Mouse (Mus musculus) T-helper 17 cell (primary cell): ENCODE data around the gene Ifna1.
"Not testable (repeated sequence)": the region's sequence is repeated elsewhere in the genome, so short reads cannot be mapped to it uniquely, and the experiment has no call there.

Experiments
- in situ Hi-C, 2 experiments: fragments of 300-600 bp; cut with MboI, MseI; formaldehyde crosslinking; loops; 1 replicate in 1 of 2; 2 replicates in 1 of 2; pipeline ENCODE4 v1.15.1; 2025; ENCODE audit warnings: high pct_unique_total_duplicates in 2 of 2

The Ifna1 gene

DNA sequence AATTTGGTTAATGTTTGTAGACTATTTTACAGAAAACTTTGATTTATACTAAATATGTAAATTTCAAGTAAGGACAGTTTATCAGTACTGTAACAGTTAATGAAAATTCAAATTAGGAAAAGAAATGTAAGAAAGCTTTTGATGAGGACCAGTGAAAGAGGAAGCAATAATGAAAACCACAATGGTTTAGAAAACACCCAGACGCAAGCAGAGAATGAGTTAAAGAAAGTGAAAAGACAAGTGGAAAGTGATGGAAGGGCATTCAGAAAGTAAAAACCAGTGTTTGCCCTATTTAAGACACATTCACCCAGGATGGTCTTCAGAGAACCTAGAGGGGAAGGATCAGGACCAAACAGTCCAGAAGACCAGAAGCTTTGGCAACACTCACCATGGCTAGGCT lies at the start of gene Ifna1:
Gene Ifna1, plus strand, starts transcription at position 390 of the 400 bp plus-strand sequence.
- in situ Hi-C loops: no loop called here

DNA sequence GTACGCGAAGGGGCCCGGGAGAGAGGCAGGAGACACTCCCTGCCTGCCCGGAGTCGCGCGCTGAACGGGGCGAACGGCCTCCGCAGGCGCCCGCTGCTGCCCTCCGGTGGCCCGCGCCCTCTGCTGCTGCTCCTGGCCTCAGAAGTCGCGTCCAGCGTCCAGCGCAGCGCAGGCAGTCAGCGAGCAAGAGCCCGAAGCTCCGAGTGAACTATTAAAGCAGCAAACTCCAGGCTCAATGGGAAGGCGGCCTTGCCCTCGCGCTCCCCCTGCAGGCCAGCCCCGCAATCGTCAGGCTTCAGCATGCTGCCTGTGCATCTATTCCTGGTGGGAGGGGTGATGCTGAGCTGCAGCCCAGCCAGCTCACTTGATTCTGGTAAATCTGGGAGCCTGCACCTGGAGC lies 46.9 kb upstream of the Ifna1 start, which contains the start of gene Gm13287:
Gene Gm13287, plus strand, starts transcription at position 301 of the 400 bp plus-strand sequence.
- in situ Hi-C loops: loop anchor here in 1 of 2 experiments (5.0 to 25.0 kb wide), 2 partner anchors 66 to 1916 kb away; no protein-coding TSS in a partner anchor

DNA sequence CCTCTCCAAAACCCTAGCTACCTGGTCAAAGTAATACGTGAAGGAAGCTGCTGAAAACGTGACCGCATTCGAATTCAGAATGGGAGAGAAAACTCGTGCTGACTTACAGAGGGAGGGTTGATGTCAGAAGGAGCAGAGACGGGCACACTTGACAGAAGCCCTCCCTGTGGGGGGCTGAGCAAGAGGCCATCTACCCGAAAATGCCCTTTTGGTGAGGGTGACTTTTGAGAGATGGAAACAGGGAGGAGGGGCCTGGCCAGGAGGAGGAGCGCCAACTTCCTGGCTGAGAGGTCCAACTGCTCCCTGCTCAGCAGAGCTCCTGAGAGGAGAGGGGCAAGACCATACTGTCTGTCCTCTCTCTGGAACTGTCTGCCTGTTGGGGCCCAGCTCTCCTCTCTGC lies 44.7 kb upstream of the Ifna1 start, which contains the start of gene Gm13288:
Gene Gm13288, plus strand, starts transcription at position 301 of the 400 bp plus-strand sequence.
- in situ Hi-C loops: loop anchor here in 1 of 2 experiments (5.0 to 25.0 kb wide), 2 partner anchors 33 to 1918 kb away; partner anchors contain the start of gene Gm13290

DNA sequence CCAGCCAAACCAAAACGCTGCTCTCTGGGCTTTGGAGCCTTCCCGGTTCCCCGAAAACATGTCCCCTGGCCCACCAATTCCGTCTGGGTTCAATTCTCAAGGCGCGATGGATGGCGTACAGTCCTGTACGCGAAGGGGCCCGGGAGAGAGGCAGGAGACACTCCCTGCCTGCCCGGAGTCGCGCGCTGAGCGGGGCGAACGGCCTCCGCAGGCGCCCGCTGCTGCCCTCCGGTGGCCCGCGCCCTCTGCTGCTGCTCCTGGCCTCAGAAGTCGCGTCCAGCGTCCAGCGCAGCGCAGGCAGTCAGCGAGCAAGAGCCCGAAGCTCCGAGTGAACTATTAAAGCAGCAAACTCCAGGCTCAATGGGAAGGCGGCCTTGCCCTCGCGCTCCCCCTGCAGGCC lies 44.1 kb upstream of the Ifna1 start:
- in situ Hi-C loops: loop anchor here in 1 of 2 experiments (5.0 to 25.0 kb wide), 2 partner anchors 33 to 1918 kb away; partner anchors contain the start of gene Gm13290

DNA sequence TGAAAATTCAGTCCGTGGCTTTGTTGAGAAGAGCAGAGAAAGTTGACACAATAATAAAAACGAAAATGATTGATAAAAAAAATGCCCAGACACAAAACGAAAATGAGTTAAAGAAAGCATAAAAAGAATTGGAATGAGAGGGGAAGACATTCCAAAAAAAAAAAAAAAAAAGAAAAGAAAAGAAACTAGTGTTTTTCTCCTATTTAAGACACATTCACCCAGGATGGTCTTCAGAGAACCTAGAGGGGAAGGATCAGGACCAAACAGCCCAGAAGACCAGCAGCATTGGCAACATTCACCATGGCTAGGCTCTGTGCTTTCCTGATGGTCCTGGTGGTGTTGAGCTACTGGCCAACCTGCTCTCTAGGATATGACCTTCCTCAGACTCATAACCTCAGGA lies 34.0 kb upstream of the Ifna1 start, which contains the start of gene Ifna7:
Gene Ifna7, plus strand, starts transcription at position 301 of the 400 bp plus-strand sequence.
- in situ Hi-C loops: loop anchor here in 1 of 2 experiments (25.0 kb wide), 1 partner anchor 1929 kb away; no protein-coding TSS in a partner anchor

DNA sequence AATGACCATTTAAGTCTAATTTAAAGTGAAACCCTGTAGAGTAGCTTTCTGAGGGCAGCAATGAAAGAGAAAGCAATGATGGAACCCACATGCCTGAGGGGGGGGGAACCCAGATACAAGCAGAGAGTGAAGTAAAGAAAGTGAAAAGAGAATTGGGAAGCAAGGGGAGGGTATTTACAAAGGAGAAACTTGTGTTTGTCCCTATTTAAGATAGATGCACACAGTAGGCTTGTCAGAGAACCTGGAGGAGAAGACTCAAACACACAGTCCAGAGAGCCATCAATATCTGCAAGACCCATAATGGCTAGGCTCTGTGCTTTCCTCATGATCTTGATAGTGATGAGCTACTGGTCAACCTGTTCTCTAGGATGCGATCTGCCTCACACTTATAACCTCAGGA lies 30.2 kb upstream of the Ifna1 start, which contains the start of gene Ifna11:
Gene Ifna11, plus strand, starts transcription at position 301 of the 400 bp plus-strand sequence.
- in situ Hi-C loops: loop anchor here in 1 of 2 experiments (25.0 kb wide), 1 partner anchor 1932 kb away; no protein-coding TSS in a partner anchor

DNA sequence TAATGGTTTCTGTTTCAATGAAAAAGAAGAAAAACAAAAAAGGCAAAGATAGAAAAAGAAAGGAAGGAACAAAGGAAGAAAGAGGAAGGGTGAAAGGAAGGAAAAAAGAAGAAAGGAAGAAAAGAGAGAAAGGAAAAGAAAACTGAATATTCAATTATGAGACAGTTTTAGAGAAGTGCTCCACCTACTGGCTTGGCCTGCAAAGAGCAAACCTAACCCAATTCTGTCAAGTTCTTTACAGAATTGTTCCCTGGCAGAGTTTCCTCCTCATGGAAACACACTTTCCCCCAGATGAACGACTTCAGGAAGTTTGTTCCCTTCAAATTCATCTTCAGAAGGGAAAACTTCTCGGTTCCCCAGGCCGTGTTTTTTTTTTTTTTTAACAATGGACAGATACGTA lies 26.9 kb upstream of the Ifna1 start:
- in situ Hi-C loops: loop anchor here in 1 of 2 experiments (25.0 kb wide), 1 partner anchor 1936 kb away; no protein-coding TSS in a partner anchor

DNA sequence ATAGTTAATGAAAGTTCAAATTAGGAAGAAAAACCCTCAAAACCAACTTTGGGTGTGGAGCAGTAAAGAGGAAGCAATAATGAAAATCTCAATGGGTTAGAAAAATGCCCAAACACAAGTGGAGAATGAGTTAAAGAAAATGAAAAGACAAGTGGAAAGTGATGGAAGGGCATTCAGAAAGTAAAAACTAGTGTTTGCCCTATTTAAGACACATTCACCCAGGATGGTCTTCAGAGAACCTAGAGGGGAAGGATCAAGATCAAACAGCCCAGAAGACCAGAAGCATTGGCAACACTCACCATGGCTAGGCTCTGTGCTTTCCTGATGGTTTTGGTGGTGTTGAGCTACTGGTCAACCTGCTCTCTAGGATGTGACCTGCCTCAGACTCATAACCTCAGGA lies 22.8 kb upstream of the Ifna1 start, which contains the start of gene Ifna6:
Gene Ifna6, plus strand, starts transcription at position 301 of the 400 bp plus-strand sequence.
- in situ Hi-C loops: not testable (repeated sequence)

DNA sequence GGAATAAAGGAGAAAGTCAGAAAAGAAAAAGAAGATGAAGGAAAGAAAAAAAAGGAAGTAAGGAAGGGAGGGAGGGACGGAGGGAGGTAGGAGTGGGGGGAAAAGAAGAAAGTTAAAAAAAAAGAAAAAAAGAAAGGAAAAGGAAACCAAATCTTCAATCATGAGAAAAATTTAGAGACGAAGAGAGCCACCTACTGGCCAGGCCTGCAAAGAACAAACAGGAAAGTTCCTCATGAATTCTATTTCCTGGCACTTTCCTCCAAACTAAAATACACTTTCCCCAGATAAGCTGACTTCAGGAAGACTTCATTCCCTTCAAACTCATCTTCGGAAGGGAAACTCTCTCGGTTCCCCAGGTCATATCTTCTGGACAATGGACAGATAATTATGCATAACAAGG lies 19.4 kb upstream of the Ifna1 start:
- in situ Hi-C loops: no loop called here

DNA sequence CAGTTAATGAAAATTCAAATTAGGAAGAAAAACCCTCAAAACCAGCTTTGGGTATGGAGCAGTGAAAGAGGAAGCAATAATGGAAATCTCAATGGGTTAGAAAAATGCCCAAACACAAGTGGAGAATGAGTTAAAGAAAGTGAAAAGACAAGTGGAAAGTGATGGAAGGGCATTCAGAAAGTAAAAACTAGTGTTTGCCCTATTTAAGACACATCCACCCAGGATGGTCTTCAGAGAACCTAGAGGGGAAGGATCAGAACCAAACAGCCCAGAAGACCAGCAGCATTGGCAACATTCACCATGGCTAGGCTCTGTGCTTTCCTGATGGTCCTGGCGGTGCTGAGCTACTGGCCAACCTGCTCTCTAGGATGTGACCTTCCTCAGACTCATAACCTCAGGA lies 14.7 kb upstream of the Ifna1 start, which contains the start of gene Ifna5:
Gene Ifna5, plus strand, starts transcription at position 301 of the 400 bp plus-strand sequence.
- in situ Hi-C loops: not testable (repeated sequence)

DNA sequence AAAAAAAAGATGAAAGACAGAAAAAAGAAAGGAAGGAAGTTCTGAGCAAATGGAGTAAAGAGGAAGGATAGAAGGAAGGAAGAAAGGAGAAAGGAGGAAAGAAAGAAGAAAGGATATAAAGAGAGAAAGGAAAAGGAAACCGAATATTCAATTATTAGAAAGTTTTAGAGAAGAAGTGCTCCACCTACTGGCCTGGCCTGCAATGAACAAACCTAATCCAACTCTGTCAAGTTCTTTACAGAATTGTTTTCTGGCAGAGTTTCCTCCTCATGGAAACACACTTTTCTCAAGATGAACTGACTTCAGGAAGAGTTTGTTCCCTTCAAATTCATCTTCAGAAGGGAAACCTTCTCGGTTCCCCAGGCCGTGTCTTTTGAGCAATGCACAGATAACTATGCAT lies 11.1 kb upstream of the Ifna1 start:
- in situ Hi-C loops: no loop called here

DNA sequence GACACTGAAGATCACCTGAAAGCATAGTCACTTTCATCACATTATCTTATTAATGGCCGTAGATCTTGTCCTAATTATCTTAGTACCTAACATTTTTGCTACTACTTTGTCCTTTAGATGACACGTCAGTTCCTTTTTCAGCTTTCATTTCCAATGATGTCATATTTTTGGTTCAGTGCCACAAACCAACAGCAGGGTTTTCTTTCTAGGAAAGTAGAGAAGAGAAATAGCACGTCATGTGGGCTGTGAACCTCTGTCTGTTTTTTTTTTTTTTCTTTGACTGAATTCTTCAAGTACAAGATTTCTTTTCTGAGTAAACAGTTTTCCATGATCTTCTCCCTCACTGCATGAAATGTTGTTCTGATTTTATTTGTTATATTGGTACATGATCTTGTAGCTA lies 9.8 kb upstream of the Ifna1 start:
- in situ Hi-C loops: no loop called here

DNA sequence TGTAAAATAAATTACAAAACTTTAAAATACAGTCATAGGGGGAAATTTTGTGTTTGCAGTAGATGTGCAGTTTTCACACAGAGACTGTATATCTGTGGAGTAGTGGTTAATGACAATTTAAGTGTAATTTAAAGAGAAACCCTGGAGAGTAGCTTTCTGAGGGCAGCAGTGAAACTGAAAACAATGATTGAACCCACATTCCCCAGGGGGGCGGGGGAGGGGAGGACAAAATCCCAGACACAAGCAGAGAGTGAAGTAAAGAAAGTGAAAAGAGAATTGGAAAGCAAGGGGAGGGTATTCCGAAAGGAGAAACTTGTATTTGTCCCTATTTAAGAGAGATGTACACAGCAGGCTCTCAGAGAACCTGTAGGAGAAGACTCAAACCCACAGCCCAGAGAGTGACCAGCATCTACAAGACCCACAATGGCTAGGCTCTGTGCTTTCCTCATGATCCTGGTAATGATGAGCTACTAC lies 8.4 kb upstream of the Ifna1 start, which contains the start of gene Ifna4:
Gene Ifna4, plus strand, starts transcription at position 424 of the 474 bp plus-strand sequence.
- in situ Hi-C loops: no loop called here

DNA sequence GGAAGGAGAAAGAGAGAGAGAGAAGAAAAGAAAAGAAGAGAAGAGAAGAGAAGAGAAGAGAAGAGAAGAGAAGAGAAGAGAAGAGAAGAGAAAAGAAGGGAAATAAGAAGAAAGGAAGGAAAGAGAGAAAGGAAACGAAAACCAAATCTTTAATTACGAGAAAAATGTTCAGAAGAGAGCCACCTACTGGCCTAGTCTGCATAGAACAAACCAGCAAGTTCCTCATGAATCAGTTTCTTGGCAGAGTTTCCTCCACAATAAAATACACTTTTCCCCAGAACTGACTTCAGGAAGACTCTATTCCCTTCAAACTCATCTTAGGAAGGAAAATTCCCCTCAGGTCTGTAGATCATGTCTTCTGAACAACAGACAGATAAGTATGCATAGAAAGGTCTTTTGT lies 4.6 kb upstream of the Ifna1 start:
- in situ Hi-C loops: no loop called here

DNA sequence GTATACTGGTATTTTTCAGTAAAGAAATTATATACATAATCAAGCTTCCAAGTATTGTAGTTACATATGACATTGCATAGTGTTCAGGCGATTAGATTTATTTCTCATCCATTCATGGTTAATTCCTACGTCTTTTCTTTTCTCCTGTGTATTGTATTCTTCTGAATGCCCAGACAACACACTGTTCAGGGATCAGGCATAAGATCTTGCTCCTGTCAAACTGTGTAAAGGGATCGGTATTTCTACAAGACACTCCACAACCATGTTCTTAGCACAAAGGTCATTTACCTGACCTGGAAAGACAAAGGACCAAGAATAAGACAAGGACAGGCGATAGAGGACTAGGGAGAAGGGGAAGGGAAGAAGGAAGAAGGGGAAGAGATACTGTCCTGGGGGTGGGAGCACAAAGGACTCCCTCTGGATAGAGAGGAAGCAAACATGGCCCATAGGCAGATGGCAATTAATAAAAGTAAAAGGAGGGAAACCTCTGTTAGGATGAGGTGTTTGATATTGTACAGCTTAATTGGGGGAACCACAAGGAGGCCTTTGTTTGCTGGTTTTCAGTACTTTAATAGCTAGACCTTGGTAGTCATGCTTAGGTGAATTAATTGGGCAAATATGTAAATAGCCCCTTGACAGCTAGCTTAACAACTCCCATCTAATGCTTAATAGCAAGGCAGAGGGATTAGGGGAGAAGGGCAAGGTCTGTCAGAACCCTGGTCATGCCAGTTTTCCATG lies 1.3 kb downstream of the Ifna1 start:
- in situ Hi-C loops: no loop called here

DNA sequence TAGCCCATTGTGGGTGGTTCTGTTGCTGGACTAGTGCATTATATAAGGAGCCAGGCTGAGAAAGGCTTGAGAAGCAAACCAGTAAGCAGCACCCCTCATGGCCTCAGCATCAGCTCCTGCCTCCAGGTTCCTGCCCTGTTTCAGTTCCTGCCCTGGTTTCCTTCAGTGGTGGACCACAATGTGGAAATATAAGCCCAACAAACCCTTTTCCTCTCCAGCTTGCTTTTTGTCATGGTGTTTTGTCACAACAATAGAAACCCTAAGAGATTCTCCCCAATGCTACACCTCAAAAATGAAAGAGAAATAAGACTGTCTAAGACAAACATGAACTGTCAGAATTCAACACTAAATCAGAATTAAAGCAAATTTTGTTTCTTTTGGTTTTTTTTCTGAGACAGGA lies 9.3 kb downstream of the Ifna1 start:
- in situ Hi-C loops: no loop called here

DNA sequence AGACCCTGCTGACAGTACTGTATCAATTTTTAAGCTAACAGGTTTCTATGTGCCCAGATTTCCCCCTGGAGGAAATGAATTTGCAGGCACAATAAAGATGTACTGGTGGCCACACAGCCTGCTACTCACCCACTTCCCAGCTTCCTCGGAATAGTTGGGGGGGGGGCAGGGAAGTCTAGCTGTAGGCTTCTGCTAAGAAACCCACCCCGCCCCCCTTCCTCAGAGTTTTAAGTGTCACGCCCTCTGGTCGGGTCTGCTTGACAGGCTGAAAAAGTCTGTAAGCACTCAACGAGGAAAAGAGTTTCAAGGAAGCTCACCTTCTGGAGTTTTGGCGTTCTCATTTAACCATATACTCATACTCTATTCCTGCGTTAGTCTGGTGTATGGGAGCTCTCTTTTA lies 13.4 kb downstream of the Ifna1 start:
- in situ Hi-C loops: loop anchor here in 1 of 2 experiments (10.0 kb wide), 1 partner anchor 79 kb away; the partner anchor contains the start of genes Gm13276, Gm13277 and Ifnz

DNA sequence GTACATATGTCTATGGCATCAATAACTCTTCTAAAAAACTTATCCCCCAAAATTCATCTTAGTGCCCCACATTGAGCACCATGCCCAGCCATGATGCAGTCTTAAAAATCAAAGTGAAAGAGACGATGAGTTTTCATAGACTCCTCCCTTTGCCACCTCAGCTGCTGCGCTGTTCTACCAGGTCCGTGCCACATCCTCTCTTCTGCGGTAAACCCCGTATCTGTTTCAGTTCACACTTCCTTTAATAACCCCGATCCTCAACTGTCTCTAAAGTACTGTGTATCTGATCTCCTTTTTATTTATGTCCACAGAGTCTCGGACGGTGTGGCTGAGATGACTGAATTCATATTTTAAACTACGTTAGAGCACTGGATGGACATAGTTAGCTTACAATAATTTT lies 14.7 kb downstream of the Ifna1 start:
- in situ Hi-C loops: loop anchor here in 1 of 2 experiments (10.0 kb wide), 1 partner anchor 80 kb away; the partner anchor contains the start of genes Gm13276, Gm13277 and Ifnz

DNA sequence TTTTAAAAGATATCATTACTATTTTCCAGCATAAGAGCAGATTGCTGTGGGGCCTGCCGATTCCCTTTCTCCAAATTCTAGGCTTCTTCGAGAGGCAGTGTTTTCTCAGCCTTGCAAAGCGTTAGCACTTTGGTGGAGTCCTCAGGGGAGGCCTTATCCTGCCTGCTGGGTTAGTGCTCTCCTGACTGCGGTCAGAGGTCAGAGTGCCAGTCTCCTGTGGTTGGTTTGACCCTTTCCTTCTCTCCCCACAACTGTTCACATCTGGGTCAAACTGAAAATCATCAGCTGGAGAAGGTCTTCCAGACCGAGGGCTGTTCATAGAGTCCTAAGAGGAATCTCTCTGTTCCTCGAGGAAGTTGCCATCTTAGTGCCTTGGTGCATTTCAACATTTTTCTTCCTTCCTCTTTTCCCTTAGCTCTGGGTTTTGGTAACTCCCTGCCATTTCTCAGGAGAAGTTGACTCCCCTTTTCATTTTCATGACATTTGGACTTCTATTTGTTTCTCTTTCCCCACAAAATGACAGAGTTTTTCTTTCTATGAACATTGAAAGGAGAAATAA lies 15.2 kb downstream of the Ifna1 start:
- in situ Hi-C loops: loop anchor here in 1 of 2 experiments (5.0 to 10.0 kb wide), 2 partner anchors 80 to 657 kb away; partner anchors contain the start of genes Gm13276, Gm13277 and Ifnz

DNA sequence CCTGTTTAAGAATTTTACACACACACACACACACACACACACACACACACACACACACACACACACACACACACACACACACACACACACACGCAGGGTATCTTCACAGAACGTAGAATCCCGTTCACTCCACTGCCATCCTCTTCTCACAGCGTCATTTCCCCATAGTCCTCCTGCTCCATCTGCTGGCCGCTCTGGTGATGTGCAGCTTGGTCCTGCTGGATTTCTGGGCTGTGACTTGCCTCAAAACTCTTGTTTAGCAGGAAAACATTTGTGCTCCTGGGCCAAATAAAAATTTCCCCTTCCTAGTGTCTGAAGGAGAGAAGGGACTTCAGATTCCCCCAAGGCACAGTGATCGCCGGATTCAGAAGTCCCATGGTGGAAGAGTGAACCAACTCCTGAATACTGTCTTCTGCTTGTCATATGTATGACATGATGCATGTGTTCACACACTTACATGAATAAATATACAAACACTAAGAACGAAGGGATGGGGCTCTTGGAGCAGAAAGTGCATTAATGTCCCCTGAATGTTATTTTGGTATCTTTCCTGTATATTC lies 17.6 kb downstream of the Ifna1 start:
- in situ Hi-C loops: loop anchor here in 1 of 2 experiments (5.0 to 10.0 kb wide), 2 partner anchors 83 to 655 kb away; partner anchors contain the start of genes Gm13276, Gm13277 and Ifnz
